Mouse (Mus musculus) left cerebral cortex, adult 2 months (tissue): Measurements from ENCODE around the gene Art4. TPM values are rescaled to one million over a fixed set of nuclear protein-coding genes. Genes with fewer than 3 reads are reported as not detected.
"Not testable (repeated sequence)": the region's sequence is repeated elsewhere in the genome, so short reads cannot be mapped to it uniquely, and the experiment has no call there.

Source experiments
- DNase-seq, 2 experiments: peaks; one replicate each; pipeline ENCODE4 v3.0.0; 2021 to 2022; ENCODE audit warnings: low spot score in 2 of 2, mixed read lengths in 1 of 2; ENCODE audit errors: extremely low spot score in 1 of 2
- H3K27ac ChIP-seq: fragments of 200-600 bp; 2 replicates; pipeline ENCODE4 v1.8.1; 2022
- H3K4me3 ChIP-seq: fragments of 200-600 bp; 2 replicates; pipeline ENCODE4 v1.8.1; 2022
- CTCF ChIP-seq: fragments of 200-600 bp; IDR thresholded peaks from 2 replicates; pipeline ENCODE4 v1.8.1; 2022; ENCODE audit warnings: antibody characterized with exemption, mild to moderate bottlenecking, moderate library complexity
- intact Hi-C: fragments of 180-260 bp; cut with DNase I; formaldehyde crosslinking; loops from one replicate; pipeline ENCODE4 v1.15.1; 2025
- total RNA-seq, 2 experiments: library from RNA; stranded (reverse); gene quantifications; 2 replicates each; pipeline ENCODE4 v1.2.3; 2021

Art4 gene
- total RNA-seq, 2 experiments from 2014 or later: not detected

DNA sequence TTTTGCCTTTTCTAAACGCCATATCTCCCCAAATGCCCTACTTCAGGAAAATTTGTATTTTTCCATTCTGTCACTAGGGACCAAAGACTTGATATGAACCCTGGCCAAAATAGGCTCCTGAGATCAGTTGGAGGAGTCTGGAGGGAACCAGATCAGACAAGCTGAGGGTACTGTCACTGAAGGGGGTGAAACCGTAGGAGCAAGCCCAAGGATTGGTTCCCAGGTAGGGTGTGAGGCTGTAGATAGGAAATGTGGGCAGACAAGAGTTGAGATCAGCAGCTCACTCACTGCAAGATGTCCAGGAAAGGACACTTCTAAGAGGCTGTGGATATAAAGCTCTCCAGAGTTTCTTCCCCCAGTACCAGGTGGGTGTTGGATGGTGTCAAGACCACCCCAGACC, 34.5 kb upstream of the Art4 start:
- no peak for DNase-seq
- no peak overlapping the region for H3K4me3 ChIP-seq
- no peak overlapping the region for H3K27ac ChIP-seq
- intact Hi-C loops: no loop called here
- TF ChIP-seq CTCF: no peak

DNA sequence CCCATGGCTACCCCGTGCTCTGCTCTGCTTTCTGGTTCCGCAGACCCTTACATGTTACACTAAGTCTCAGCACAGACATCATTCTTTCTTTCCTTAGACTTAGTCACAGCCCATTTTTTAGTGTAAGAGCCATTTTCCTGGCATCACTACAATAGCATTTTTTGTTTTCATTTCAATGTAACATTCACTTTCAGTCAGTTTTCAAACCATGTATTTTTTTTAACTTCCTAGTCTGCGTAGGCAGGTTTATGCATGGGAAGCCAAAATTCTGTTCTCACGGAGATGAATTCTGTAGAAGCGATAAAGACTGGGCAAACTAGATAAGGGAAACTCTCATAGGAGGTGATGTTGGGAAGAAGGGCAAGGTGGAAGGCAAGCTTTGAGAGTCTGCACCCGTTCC, 32.0 kb upstream of the Art4 start:
- no peak for TF ChIP-seq CTCF
- no peak for DNase-seq
- Histone ChIP-seq H3K27ac (no peak overlapping the region), H3K4me3 (no peak overlapping the region)
- intact Hi-C loops: no loop called here

DNA sequence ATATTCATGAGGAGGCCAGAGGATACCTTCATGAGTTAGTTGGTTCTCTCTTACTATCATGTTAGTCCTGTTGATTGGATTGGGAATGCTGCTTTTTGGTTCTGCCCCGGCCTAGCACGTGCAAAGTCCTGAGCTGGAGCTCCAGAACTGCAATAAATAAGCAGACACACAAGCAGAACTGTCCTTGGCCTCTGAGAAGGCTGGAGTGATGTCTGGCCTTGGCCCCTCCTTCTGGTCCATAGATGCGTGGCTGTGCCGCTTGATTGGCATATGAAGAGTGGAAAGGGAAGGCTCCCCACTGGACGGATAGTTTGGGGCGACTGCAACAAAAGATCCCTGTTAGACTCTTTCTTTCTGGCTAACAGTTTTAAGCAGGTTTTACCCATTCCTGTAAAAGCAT, 31.5 kb upstream of the Art4 start:
- no peak for DNase-seq
- H3K4me3 ChIP-seq: no peak overlapping the region
- TF ChIP-seq CTCF: no peak
- no peak overlapping the region for H3K27ac ChIP-seq
- intact Hi-C loops: no loop called here

DNA sequence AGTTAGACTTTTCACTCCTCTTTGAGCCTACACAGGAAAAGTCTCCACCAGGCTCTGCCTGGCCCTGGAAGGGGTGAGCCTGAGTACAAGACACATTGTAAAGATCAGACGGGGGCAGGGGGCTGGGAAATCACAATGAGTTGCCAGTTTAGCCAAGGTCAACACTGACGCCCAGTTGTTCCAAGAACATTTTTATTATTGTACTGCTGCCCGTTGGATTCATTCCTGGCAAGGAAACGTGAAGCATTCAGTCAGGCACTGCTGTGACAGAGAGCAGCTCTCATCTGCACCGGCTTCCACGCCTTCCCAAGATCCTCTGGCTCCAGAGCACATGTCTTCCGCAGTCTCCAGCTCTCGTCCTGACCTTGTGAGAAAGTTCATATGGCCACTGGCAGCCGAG, 30.3 kb upstream of the Art4 start:
- no peak for TF ChIP-seq CTCF
- no peak for DNase-seq
- intact Hi-C loops: no loop called here

DNA sequence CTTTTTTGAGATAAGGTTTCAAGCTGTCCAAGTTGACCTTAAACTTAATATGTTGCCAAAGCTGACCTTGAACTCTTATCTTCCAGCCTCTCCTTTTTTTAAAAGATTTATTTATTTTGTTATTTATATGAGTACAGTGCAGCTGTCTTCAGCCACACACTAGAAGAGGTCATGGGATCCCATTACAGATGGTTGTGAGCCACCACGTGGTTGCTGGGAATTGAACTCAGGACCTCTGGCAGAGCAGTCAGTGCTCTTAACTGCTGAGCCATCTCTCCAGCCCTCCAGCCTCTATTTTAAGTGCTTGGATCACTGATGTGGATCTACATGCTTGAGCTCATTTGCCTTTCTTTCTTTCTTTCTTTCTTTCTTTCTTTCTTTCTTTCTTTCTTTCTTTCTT, 27.2 kb upstream of the Art4 start:
- DNase-seq, H3K27ac ChIP-seq, H3K4me3 ChIP-seq, intact Hi-C loops: not testable (repeated sequence)

More for the DNA sequence above, 30.3 kb upstream of the Art4 start:
- H3K4me3 ChIP-seq: no peak overlapping the region
- H3K27ac ChIP-seq: no peak overlapping the region

DNA sequence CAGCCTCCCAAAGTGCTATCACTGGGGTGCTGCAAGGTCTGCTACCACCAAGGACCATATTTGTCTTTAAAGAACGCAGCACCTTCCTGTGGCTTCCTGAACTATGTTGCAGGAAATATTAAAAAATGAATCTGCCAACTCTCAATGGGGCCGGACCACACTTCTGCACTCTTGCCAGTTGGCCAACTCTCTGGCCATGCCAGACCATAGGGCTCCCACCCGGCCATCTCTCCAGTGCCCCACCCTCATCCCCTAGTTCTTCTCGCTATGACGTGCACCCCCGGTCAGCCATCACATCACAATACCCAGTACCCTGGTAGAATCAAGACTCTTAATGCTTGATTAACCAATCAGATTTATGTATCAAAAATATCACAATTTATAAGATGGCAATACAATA, 26.4 kb upstream of the Art4 start:
- intact Hi-C loops: no loop called here
- TF ChIP-seq CTCF: no peak
- no peak for DNase-seq
- Histone ChIP-seq H3K4me3 (no peak overlapping the region), H3K27ac (no peak overlapping the region)

DNA sequence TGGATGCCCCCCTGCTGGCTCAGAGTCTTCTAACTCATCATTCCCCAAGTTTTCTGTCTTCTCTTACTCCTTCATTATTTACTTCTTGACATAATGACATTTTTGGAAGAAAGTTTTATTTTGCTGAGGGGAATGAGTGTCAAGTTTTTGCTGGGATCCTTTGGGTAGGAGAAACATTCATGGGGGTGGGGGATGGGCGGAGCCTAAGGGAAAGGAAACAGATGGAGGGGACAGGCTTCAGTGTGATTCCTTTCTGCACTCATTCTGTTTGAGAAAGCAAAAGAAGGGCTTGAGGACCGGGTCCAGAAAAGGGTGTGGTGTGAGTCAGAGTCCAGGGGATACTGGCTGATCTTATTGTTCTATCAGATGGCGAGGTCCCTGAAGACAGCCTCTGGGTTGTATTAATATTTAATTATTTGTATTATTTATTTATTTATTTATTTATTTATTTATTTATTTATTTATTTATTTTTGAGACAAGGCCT, 25.9 kb upstream of the Art4 start:
- intact Hi-C loops: no loop called here
- no peak for TF ChIP-seq CTCF
- Histone ChIP-seq H3K27ac (no peak overlapping the region), H3K4me3 (no peak overlapping the region)
- no peak for DNase-seq

DNA sequence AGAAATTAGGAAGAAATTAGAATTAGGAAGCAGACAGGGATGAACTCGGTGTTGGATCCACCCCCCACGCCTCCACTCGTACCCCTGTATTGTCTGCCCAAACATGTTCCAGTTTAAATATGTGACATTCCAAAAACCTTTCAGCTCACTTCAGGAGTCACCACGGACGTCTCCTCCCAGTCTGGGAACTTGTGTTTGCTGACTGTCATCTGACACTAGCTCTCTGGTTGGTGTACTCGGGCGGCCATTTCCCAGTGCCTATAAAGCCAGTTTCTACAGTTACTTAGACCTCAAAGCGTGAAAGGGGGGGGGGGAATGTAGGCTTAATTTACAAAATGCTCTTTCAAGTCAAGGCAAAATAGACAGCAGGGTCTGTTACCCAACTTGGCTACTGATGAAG, 24.1 kb upstream of the Art4 start:
- TF ChIP-seq CTCF: no peak
- no peak for DNase-seq
- no peak overlapping the region for H3K4me3 ChIP-seq
- no peak overlapping the region for H3K27ac ChIP-seq
- intact Hi-C loops: no loop called here

DNA sequence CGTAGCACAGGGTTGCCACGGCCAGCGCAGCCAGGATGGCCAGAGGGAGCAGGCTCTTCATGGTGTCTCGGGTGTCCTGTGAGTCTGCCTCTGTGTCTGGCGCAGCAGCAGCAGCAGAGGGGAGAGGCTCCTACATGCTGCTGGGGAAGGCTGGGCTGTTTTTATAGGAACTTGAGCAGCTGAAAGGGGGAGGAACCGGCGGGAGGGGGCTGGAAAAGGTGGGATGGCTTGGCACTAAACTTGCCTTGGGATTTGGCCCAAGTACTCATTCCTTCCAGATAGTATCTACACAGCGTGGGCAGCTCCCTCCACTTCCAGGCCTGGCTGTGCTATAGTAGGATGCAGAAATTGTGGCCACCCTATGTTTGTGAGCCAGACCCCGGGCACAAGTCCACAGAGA, 18.1 kb upstream of the Art4 start, which contains the start of gene Mgp:
Gene Mgp (minus strand): TSS at position 154 of the 400 bp plus-strand sequence.
- intact Hi-C loops: loop anchor here (5.0 kb wide), 1 partner anchor 37 kb away; no protein-coding TSS in a partner anchor
- DNase-seq: peak; percentile 24 to 68

DNA sequence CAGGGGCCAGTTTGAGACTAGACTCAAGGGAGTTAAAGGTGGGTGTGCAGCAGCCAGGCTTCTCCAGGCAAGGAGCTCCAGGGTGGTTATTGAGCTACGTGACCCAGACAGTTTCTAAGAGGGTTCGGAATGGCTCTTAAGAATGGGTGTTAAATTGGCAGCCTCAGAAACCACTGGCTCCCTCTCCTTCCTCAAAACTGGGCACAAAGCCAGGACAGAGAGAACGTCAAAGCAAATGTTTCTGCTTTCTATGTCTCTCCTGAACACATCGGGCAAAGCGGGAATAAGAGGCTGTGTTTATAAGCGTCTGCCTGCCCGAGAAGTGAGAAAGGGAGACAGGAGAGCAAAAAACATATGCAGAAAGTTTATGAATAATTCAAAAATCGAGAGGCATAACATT, 17.1 kb upstream of the Art4 start:
- intact Hi-C loops: no loop called here
- peak in 1 of 2 experiments; percentile 26 for DNase-seq
- TF ChIP-seq CTCF: no peak
- no peak overlapping the region for H3K27ac ChIP-seq
- H3K4me3 ChIP-seq: 0 out of 2 replicates have a peak overlapping the region, but pooled peaks have one; percentile 3

More for the DNA sequence above, 18.1 kb upstream of the Art4 start, which contains the start of gene Mgp:
- Histone ChIP-seq H3K27ac (peak within 1 kb of the TSS; percentile 40; the same call in 1 of the 2 replicates), H3K4me3 (0 out of 2 replicates have a peak within 1 kb of the TSS, but pooled peaks have one; percentile 3)
- TF ChIP-seq CTCF: no peak

DNA sequence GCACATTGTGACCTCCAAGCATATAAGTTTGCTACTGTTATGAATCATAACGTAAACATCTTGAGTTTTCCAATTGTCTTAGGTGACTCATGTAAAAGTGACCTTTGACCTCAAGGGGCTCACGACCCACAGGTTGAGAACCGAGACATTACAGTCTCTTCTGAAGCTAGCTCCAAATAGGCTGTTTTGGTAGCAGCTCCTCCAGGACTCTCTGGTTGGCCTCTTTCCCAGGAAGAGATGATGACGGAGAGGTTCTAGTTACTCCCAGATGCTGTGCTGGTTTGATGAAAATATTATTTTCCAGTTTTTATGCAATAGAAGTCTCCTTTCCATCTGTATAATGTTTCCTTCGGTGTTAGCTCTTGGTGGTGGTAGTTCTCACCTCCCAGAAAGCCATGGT, 11.4 kb upstream of the Art4 start:
- intact Hi-C loops: no loop called here
- TF ChIP-seq CTCF: no peak
- Histone ChIP-seq H3K4me3 (no peak overlapping the region), H3K27ac (no peak overlapping the region)
- DNase-seq: no peak

DNA sequence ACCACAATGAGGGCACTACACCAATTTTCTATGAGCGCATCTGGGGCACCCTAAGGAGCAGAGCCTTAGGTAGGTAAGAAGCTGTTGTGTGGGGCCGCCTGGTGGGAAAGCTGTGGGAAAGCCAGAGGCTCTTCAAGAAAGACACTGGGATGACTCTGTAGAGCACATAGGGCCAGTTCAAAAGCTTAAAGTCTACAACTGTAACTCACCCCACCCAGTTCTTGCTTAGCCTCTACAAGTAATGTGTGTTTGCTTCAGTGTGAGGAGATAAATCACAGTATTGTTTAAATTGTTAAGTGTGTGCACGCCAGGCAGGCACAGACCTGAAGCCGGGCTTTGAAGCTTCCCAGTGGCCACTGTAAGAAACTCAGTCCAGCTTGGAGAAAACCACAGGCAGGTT, 8.6 kb upstream of the Art4 start:
- no peak for TF ChIP-seq CTCF
- H3K27ac ChIP-seq: no peak overlapping the region
- no peak overlapping the region for H3K4me3 ChIP-seq
- intact Hi-C loops: no loop called here
- DNase-seq: no peak

DNA sequence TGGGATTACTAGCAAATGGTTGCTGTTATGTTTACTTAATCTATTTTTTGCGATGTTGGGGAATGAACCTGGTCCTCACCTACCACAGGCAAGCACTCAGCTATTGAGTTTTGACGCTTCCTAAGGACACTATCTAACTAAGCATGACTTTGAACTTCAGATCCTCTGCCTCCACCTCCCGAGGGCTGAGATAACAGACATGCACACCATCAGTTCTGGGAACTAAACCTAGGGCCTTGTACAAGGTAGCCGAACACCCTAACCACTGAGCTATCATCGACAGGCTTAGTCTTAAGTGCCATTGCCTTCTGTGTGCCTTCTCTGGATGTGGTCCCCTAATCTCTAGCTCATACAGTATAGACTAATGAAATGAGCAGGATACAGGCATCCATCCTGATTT, 7.8 kb upstream of the Art4 start:
- no peak for TF ChIP-seq CTCF
- DNase-seq: no peak
- intact Hi-C loops: no loop called here
- no peak overlapping the region for H3K4me3 ChIP-seq
- H3K27ac ChIP-seq: no peak overlapping the region
